Mouse (Mus musculus) lung, embryonic 14.5 days (tissue): ENCODE measurements at regions not wholly inside any gene's neighbourhood (a gene's known extent, or its start where the extent isn't known, plus 50 kb on each side); places are given as distances from the start of the nearest gene placed in this dataset. TPM values are rescaled to one million over a fixed set of nuclear protein-coding genes. Genes with fewer than 3 reads are reported as not detected.

Experiments used
- ATAC-seq: fragments of 200-750 bp; cut with Nextera tagmentation; 2 replicates; pipeline ENCODE4 v1.8.0; 2017; ENCODE audit warnings: mild to moderate bottlenecking, moderate TSS enrichment, moderate library complexity; ENCODE audit not compliant: insufficient read depth
- DNase-seq: peaks from one replicate; pipeline ENCODE4 v3.0.0-alpha.2; 2015
- H3K27ac ChIP-seq: fragments of 300-500 bp; sonication (generic); 2 replicates; pipeline ENCODE4 v1.5.1; 2014; ENCODE audit warnings: low read depth, mild to moderate bottlenecking, moderate library complexity
- H3K27me3 ChIP-seq: fragments of 300-500 bp; sonication (generic); 2 replicates; pipeline ENCODE4 v1.6.1; 2014; ENCODE audit warnings: low read length, control low read depth; ENCODE audit not compliant: insufficient read depth
- H3K36me3 ChIP-seq: fragments of 300-500 bp; sonication (generic); 2 replicates; pipeline ENCODE4 v1.6.1; 2014; ENCODE audit warnings: control low read depth; ENCODE audit not compliant: insufficient read depth
- H3K4me1 ChIP-seq: fragments of 300-500 bp; sonication (generic); 2 replicates; pipeline ENCODE4 v1.6.1; 2014; ENCODE audit warnings: antibody characterized with exemption, control low read depth; ENCODE audit not compliant: insufficient read depth
- H3K4me2 ChIP-seq: fragments of 300-500 bp; sonication (generic); 2 replicates; pipeline ENCODE4 v1.6.1; 2014; ENCODE audit warnings: mild to moderate bottlenecking
- H3K4me3 ChIP-seq: fragments of 300-500 bp; sonication (generic); 2 replicates; pipeline ENCODE4 v1.5.1; 2014; ENCODE audit warnings: low read depth, low read length
- H3K9ac ChIP-seq: fragments of 300-500 bp; sonication (generic); 2 replicates; pipeline ENCODE4 v1.6.1; 2014
- H3K9me3 ChIP-seq: fragments of 300-500 bp; sonication (generic); 2 replicates; pipeline ENCODE4 v1.6.1; 2016; ENCODE audit warnings: low read depth, low read length, control low read depth
- CTCF ChIP-seq: IDR thresholded peaks from 2 replicates; pipeline ENCODE4 v1.5.1; 2016; ENCODE audit warnings: antibody characterized with exemption, low read depth
- WGBS: fragments of 180-500 bp; shearing (Covaris S2); extraction: QIAGEN DNeasy Blood & Tissue Kit; methylation state at CpG from one replicate; pipeline ENCODE4 v1.1.7; 2014; 5-methylcytosine and 5-hydroxymethylcytosine counted together
- microRNA-seq: library from miRNA; unstranded; fragments of <30 nt; microRNA quantifications from one replicate; pipeline ENCODE4, GENCODE M21; 2016; ENCODE audit warnings: borderline number of aligned reads

DNA sequence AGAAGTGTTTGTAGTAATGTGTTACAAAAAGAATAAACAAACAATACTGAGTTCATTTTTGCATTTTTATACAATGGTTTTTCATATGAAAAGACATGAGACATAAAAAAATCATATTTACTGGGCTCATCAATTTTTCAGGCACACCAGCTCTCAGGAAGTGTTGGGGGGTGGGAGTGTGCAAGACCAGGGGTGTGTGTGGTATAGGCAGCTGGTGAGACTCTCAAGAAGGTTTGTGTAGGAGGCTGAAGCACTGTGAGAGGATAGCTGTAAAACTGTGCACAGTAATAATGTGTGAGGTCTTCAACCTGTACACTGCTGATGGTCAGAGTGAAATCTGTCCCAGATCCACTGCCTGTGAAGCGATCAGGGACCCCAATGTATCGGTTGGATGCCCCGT lies 733.7 kb downstream of the Rpia start:
- ATAC-seq = no peak
- whole genome bisulfite sequencing = 79% methylated on average over 3 of the region's 3 CpGs
- no peak overlapping the region for H3K4me2 ChIP-seq
- no peak for TF ChIP-seq CTCF
- no peak overlapping the region for H3K27ac ChIP-seq
- no peak overlapping the region for H3K9ac ChIP-seq
- H3K36me3 ChIP-seq = no peaks in the 10 kb centered on the region
- DNase-seq = no peak
- no peaks in the 10 kb centered on the region for H3K4me1 ChIP-seq
- no peaks in the 10 kb centered on the region for H3K27me3 ChIP-seq
- no peaks in the 10 kb centered on the region for H3K9me3 ChIP-seq
- H3K4me3 ChIP-seq = no peak overlapping the region

- Histone ChIP-seq H3K9ac (no peak overlapping the region), H3K27ac (no peak overlapping the region), H3K4me2 (no peak overlapping the region), H3K9me3 (no peaks in the 10 kb centered on the region), H3K36me3 (no peaks in the 10 kb centered on the region), H3K27me3 (no peaks in the 10 kb centered on the region), H3K4me3 (no peak overlapping the region), H3K4me1 (no peaks in the 10 kb centered on the region)
- TF ChIP-seq CTCF = no peak
- ATAC-seq (no peak), DNase-seq (no peak)
- WGBS = 28% methylated on average over 2 of the region's 2 CpGs
Observed at GRCm38 (mm10) chr6:70040894-70041293, 751.1 kb downstream of the Rpia start.

- Histone ChIP-seq H3K4me3 (no peak overlapping the region), H3K27ac (no peak overlapping the region), H3K4me1 (no peaks in the 10 kb centered on the region), H3K4me2 (no peak overlapping the region), H3K36me3 (no peaks in the 10 kb centered on the region), H3K9me3 (no peaks in the 10 kb centered on the region), H3K27me3 (no peaks in the 10 kb centered on the region), H3K9ac (no peak overlapping the region)
- 77% methylated on average over 1 of the region's 1 CpGs for WGBS
- ATAC-seq = no peak
- DNase-seq = no peak
- no peak for TF ChIP-seq CTCF
Observed at GRCm38 (mm10) chr6:70033674-70034073, 758.4 kb downstream of the Rpia start.

DNA sequence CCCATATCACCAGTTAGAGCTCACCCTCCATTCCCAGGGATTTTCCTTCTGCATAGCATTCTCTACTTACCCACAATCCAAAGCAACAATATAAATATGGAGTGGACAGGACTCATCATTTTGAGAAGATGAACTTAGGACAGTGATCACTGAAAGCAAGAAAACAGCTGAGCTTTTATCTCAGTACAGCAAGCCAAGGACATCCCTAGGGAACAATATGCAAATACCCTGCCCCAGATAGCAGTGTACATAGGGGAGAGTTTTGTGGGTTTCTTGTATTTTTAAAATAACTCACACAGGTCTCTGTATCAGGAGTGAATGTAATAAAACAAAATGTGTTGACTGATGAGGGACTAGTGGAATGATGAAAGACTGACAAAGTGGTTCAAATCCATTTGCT lies 780.5 kb downstream of the Rpia start:
- Histone ChIP-seq H3K27ac (no peak overlapping the region), H3K27me3 (no peaks in the 10 kb centered on the region), H3K9ac (no peak overlapping the region), H3K9me3 (no peaks in the 10 kb centered on the region), H3K36me3 (no peaks in the 10 kb centered on the region), H3K4me3 (no peak overlapping the region), H3K4me1 (no peaks in the 10 kb centered on the region), H3K4me2 (no peak overlapping the region)
- no peak for ATAC-seq
- no peak for TF ChIP-seq CTCF
- no peak for DNase-seq

Small RNA genes in the stretch of these regions (microRNA-seq; reads per million reads assigned to microRNA genes)
- gene Gm23694 (not detected), gene Gm24096 (not detected)
